Mouse (Mus musculus): ENCODE measurements around the gene Mdc1. TPM values are rescaled to one million over a fixed set of nuclear protein-coding genes. Genes with fewer than 3 reads are reported as not detected.

The Mdc1 gene
- 10 to 100 TPM; 10.7 to 14.6 TPM for total RNA-seq (2021)
- long read RNA-seq, experiment 1, result 0 reads
- long read RNA-seq, experiment 2, partial matches to known transcripts, result 1 of 2 reads
- long read RNA-seq, experiment 2, other reads (novel, unspliced or antisense), result 1 of 2 reads

DNA sequence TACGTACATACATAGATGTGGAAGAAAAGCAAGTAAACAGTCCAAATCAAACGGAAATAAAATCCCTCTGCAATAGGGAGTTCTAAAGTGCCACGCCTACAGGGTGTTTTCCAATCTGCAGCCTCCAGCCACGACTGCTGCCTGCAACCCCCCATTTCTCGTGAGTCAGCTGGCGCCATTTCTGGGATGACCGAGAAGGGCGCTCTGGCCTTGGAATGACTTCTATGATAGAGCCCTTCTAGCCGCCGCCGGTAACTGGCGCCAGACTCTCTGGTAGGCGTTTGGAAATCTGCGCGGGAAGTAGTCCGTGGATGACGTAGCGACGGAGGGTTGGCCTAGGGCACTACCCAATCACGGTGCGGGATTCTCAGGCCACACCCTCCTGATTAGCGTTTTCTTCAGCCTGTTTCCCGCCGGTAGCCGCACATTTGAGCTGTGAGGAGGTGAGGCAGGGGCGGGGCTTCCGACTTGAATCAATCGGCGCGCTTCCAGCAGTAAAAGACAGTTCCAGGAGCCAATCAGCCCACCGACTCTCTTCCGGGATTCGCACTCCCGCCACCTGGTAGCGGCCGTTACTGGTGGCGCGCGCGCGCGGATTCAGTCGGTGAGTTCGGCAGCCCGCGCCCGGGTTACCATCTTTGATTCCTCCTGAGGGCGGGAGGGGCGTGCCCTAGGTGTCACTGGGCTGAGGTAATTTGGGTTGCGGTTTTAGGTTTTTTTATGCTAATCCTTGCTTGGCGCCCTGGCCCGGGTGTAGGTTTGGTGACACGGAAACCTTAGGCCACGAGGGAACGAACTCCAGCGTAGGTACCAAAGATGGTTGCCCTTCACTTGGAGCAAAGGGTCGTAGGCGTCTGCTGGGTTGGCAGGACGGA lies at the start of gene Mdc1:
TSS of gene Mdc1 (plus strand) at position 440 of the 875 bp plus-strand sequence.
- intact Hi-C loops (cut with DNase I), result no loop called here
- DNase-seq (ENCODE audit: low spot score in 2 of 2), result peak; percentile 99 to 100

DNA sequence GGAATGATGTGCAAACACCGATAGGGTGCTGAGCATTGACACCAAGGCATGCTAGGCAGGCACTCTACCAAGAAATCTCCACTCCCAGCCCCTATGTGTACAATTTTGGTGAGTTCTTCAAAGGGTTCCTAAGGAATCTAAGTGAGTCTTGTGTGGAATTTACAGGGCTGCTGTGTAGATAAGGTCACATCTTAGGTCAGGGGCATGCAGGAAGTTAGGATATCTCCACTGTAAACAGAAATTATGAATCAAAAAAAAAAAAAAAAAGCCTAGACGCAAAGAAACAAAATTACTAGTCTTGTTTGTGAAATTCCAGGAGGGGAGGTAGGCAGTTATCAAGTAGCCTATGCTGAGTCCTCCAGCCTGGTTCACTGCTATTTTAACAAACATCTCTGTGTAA lies 48.5 kb upstream of the Mdc1 start:
- no peak for DNase-seq (ENCODE audit: low spot score in 2 of 2)
- intact Hi-C loops (cut with DNase I), result no loop called here

DNA sequence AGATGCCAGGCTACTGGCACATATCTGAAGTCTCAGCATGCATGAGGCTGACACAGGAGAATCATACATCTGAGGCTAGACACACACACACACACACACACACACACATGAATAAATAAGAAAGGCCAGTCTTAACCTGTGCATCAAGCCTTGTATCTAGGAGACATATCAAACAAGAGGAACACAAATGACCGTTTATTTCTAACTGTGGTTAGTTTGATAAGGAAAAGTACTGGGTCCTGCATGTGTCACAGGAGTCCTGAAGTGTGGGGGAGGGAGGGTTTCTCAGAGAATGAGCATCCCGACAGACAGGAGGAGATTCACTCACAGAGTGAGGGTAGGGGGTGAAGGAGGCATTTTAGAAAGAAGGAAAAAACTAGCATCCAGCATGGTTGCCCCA lies 46.2 kb upstream of the Mdc1 start:
- intact Hi-C loops (cut with DNase I), result no loop called here
- no peak for DNase-seq (ENCODE audit: low spot score in 2 of 2)

DNA sequence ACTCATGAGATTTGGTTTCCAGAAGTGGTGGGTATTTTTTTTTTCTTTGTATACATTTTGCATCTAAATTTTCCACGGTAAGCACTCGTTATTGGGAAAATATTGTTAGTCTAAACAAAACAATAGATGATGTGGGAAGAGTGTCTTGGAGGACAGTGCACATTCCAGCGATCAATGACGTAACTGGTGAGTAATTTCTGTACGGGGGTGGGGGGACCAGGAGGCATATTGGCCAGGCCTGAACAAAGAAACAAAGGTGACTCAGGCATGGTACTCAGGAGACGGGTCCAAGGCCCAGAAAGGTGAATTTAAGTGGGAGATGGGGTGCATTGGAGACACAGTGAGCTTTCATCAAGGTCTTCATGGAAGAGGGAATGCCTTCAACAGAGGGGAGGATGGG lies 45.7 kb upstream of the Mdc1 start:
- no peak for DNase-seq (ENCODE audit: low spot score in 2 of 2)
- intact Hi-C loops (cut with DNase I), result no loop called here

DNA sequence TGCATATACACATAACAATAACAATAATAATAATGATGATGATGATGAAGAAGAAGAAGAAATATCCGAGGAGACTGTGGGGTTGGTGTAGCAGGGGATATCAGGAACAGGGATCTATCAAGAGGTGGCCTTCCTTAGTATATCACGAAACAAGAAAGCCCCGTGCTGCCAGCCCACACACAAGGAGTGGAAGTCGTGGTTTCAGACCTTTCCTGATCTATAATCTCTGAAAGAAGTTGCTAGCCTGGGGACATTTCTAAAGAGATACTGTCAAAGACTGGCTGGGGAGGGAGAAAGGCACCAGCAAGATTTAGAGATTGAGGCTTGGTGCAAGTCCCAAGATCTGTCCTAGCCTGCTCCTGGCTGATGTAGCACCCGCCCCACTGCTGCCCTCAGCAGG lies 44.5 kb upstream of the Mdc1 start:
- DNase-seq (ENCODE audit: low spot score in 2 of 2), result no peak
- intact Hi-C loops (cut with DNase I), result no loop called here

DNA sequence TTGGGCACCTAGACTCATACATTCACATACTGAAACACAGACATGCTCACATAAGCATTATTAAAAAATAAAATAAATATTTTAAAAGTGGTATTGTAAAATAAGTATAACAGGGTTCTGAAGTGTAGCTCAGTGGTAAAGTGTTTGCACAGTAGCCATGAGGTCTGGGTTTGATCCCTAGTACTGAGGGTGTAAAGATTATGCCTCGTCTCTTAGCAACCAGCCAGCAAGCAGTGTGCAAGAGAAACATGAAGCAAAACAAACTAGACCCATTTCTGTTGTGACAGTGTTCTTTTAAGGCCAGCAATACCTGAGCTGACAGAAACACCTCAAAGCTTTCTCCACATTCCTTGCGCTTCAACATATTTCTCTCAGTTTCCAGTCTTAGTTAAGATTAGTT lies 40.4 kb upstream of the Mdc1 start:
- no peak for DNase-seq (ENCODE audit: low spot score in 2 of 2)
- intact Hi-C loops (cut with DNase I), result no loop called here

DNA sequence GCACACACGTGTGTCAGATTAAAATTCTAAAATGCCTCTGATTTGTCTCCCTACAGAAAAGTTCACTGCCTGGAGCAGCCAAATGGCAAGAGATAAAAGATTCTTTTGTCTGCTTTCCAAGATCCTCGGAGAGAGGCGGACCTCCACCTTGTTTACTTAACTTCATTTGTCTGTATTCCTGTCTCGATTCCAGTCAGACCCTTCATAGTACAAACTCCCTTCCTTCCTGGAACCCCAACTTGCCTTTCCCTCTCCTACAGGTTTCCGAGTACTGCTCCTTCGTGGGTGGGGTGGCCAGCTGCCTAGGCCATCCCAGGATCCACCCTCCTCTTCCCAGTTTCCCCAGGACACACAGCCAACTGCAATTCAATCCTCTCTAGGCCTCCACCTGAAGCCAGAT lies 38.3 kb upstream of the Mdc1 start:
- intact Hi-C loops (cut with DNase I), result no loop called here
- DNase-seq (ENCODE audit: low spot score in 2 of 2), result no peak

DNA sequence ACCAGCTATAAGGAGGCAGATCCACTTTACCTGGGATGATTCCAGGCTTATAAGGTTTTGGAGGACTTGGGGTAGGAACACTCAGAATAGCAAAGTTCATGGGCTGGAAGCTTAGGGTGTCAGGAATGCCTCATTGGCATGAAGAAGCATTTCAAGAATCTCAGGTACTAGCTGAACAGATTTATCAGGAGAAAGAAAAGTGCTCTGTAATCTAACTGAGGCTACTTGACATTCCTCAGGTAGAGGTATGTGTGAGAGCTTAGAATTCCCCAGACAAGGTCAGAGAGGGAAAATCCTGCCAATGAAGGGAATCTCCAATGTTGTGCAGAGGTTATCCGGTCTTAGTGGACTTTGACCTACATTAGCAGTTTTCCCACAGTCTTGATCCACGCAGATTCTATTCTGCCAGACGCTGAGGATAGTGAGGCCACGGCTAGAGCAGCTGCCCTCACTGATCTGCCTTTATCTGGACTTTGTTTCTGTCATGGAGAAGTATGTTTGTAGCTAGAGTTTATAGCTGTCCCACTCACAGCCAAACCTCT lies 37.4 kb upstream of the Mdc1 start:
- DNase-seq (ENCODE audit: low spot score in 2 of 2), result no peak
- intact Hi-C loops (cut with DNase I), result no loop called here

DNA sequence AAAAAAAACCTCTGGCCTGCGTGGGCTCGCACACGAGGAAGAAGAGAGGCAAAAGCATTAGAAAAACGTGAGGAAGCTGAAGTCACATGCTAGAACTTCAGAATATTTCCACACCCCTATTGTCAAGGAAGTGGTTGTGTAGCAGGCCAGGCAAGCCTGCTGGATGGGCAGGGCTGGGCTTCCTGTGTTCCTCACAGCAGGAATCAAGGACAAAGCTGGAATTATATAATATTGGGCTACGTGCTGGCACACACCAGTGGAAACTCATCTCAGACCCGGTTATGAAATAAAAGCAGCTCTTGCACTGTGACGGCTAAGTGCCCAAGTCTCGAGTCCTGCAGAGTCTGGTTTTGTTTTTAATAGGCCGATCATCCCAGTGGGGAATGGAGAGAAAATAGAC lies 33.2 kb upstream of the Mdc1 start:
- intact Hi-C loops (cut with DNase I), result no loop called here
- DNase-seq (ENCODE audit: low spot score in 2 of 2), result no peak

DNA sequence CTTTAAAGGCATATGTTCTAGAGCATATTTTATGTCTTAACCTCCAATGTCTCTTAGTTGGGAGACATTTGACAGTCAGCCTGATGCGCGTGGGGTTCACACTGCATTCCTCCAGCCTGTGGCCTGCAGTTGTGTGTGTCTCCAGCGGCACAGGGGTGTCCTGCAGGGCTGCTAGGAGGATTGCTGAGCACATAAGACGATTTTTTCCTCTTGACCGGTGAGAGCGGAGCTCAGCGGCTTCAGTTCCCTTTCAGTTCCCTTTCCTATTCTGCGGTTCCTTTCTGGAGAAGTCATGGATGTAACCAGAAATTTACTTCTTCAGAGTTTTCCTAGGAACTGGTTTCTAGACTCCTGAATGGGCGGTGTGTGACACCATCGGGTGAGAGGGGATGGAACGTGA lies 31.9 kb upstream of the Mdc1 start:
- intact Hi-C loops (cut with DNase I), result no loop called here
- DNase-seq (ENCODE audit: low spot score in 2 of 2), result no peak

DNA sequence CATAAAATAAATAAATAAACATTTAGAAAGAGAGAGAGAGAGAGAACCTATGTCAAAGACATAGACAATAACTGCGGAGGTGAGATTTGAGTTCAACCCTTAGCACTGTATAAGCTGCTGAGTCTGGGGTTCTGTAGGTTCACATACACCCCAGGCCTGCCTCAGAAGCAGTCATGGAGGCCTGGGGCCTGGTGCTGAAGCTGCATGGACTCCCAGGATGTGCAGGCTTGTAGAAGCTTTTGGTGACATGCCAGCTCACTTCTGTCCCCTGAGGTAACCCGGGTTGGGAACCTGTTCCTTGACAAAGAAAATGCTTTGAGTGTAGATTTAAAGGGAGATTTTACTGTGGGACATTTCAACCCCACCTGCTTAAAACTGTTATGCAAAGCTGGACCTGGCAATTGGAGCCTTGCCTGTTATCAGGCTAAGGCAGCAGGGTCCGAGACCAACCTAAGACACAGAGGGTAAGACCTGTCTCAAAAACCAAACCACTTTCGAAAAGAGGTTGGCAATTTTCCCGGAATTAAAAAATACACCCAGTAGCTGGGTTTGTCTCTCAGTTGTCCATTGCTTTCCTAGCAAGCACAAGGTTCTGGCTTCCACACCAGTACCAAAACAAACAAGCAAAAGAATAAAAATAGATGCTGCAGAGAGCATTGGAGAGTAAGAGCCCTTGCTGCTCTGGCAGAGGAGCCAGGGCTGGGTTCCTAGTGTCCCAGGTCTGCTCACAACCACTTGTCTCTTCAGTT lies 30.2 kb upstream of the Mdc1 start:
- intact Hi-C loops (cut with DNase I), result no loop called here
- DNase-seq (ENCODE audit: low spot score in 2 of 2), result no peak

DNA sequence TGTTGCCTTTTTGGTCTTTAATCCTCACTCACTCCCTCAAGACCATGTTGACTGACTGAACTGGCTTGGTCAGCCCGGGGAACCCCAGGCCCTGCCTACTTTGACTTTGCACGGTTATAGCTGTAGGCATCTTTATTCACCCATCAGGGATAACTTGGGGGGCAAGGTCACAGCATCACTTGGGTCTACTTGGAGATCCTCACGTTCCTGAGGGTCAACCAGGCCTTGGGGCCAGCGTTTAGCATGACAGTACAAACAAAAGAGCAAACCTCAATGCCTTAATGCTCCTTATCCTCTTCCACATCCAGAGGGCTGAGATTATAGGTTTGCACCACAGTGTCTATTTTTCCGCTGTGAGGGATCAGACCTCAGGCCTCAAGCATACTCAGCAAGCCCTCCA lies 29.0 kb upstream of the Mdc1 start:
- intact Hi-C loops (cut with DNase I), result no loop called here
- no peak for DNase-seq (ENCODE audit: low spot score in 2 of 2)

DNA sequence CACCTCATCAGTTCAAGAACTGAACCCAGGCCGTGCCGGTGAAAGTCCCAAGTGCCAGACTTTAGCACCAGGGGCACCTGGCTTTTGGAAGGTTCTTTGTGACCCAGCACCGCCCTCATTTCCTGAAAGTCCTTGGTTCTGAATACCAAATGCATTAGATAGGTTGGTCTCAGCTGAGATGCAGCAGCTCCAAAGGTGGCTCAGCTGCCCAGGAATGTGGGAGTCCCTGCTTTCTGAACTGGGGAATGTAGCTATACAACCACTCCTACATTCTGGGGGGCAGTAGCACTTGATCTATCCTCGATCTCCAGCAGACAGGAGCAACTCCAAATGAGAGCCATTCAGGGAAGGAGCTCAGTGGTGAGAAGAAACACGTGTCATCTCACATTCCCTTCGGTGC lies 28.6 kb upstream of the Mdc1 start:
- DNase-seq (ENCODE audit: low spot score in 2 of 2), result no peak
- intact Hi-C loops (cut with DNase I), result no loop called here

DNA sequence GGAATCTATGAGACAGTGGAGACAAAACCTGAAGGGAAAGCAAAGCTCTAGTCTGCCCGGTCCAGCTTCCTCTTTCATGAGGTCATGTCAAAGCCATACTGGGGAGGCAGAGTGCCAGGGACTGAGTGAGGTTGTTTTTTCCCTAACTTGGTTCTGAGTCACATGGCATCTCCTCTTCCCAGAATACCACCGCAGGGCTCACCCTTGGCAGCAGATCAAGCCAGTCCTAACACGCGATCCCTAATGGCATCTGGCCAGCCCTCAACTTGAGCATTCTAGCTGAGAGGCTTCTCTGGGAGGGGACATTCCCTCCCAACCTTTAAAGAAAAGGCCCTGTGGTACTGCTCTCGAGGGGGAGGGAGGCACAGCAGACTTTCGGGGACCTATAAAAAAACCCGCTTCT lies 28.1 kb upstream of the Mdc1 start:
- peak; percentile 67 to 75 for DNase-seq (ENCODE audit: low spot score in 2 of 2)
- intact Hi-C loops (cut with DNase I), result no loop called here

DNA sequence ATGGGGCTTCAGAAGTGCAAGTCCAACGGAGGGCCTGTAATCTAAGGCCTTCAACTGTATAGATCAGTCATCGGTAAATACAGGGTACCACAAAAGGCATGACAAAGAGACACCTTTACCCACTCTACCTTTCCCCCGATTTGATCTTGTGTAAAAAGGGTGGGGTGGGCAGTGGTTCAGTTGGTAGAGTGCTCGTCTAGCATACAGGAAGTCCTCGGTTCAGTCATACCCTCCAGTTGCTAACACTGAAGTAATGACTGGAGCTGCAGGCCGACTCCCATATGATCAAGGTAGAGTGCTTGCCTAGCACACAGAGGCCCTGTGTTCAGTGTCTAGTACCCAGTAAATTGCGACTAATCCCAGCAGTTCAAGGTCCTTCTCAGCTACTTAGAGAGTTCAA lies 27.7 kb upstream of the Mdc1 start:
- intact Hi-C loops (cut with DNase I), result no loop called here
- DNase-seq (ENCODE audit: low spot score in 2 of 2), result no peak

DNA sequence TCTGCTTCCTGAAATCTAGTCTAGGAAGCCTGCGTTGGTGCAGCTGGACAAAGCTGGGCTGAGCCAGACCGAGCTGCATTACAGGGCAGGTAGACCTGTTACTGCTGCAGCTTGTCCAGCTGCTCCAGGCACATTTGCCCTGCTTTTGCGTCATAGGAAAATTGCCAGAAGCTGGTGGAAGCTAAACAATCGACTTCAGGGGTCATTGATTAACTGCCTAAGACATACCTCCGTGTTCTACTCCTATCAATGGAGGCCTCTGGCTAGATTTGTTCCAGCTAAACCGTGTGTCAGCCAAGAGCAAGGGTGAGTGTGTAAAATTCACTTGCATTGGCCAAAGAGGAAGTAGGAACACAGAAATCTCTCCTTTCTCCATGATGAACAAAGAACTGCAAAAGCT lies 26.6 kb upstream of the Mdc1 start:
- intact Hi-C loops (cut with DNase I), result no loop called here
- no peak for DNase-seq (ENCODE audit: low spot score in 2 of 2)

DNA sequence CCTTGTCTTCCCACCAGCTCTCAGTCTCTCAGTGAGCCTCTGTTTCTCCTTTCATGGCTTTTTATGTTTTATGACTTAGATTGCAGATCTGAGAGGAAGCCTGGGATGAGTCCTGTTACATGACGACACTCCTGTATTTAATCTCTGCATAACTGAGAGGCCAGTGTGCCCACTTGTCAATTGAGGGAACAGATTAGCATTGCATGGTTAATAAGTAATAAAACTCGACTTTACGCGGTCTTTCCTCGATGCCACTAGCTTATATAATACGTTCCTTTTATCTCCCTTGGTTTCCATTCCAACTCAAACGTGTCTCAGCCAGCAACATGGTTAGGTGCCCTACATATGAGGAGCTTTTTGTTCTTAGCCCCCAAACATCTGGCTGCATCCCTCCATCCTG lies 25.5 kb upstream of the Mdc1 start:
- intact Hi-C loops (cut with DNase I), result no loop called here
- DNase-seq (ENCODE audit: low spot score in 2 of 2), result no peak

DNA sequence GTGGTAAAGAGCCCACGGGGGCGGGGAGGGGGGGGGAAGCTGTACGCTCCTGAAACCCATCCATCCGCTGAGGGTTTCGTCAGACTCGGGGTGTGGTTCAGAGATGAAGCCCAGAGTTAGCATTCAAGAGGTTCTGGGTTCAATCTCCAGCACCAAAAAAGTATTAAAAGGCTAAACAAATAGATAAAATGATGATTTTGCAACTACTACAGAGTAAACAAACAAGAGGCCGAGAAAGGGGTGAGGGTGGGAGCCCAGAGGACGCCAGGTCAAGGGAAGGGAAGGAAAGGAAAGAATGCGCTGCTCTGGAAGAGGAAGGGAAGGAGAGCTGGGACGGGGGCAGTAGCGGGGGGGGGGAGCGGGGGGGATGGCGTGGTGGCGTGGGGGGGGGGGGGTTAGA lies 24.6 kb upstream of the Mdc1 start:
- intact Hi-C loops (cut with DNase I), result no loop called here

DNA sequence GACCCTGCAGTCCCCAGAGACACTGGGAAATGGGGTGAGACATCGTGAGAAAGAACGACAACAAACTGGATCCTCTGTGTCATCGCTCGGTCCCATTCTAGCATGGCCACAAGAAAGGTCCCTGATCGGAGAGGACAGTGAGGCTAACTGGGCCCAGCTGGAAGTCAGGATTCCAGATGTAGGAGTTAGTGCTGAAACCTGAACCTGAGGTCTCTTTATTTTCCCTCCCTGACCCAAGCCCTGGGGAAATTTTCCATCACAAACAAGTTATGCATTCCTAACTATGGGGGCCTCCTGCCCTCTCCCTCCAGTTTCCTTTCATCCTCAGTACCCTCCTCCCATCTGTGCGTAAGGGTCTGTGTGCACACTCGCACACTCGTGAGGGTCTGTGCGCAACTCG lies 24.1 kb upstream of the Mdc1 start:
- intact Hi-C loops (cut with DNase I), result no loop called here
- no peak for DNase-seq (ENCODE audit: low spot score in 2 of 2)

More for the DNA sequence above, 24.6 kb upstream of the Mdc1 start:
- DNase-seq (ENCODE audit: low spot score in 2 of 2), result no peak

DNA sequence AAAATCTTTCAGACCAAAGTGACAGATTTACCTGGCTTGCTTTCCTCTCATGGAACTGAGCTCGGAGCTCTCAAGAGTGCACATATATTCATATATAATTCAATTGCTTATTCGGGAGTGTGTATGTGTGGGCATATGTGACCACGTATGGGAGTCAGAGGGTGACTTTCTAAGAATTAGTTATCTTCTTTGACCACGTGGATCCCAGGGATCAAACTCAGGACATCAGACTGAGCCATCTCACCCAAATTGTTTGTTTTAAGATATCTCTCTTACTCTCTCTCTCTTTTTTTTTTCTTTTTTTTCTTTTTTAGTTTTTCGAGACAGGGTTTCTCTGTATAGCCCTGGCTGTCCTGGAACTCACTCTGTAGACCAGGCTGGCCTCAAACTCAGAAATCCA lies 21.2 kb upstream of the Mdc1 start:
- intact Hi-C loops (cut with DNase I), result loop anchor here (10.0 kb wide), 1 partner anchor 155 kb away; the partner anchor contains the start of gene Gnl1
- DNase-seq (ENCODE audit: low spot score in 2 of 2), result no peak
